Mouse (Mus musculus): Measurements from ENCODE around the gene Zfp652.

The Zfp652 gene

DNA sequence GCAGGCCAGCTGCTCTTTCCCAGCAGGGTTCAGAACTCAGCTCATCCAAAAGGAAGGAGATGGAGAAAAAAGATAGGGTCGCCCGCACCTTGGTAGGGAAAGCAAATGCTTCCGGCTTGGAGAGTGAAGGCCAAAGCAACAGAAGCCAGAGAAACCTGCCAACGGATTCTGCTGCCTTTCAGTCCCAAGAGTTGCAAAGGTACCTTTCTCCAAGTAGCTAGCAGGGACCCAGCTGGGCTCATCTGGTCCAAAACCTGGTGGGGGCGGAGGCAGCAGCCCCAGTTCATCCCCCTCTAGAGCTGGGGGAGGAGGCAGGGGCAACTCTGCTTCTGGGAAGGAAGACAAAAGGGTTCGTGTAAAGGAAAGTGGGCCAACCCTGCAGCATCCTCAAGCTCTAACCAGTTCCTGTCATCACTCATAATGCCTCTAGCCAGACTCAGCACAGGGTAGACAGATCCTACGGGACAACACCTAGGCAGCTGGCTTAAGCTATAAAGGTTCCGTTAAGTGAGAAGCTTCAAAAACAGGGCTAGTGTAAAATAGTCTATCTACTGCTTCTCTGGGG lies 120.6 kb downstream of the Zfp652 start:
- no peak for DNase-seq

- DNase-seq, result no peak
Measured at GRCm38 (mm10) chr11:95833631-95834142, 121.2 kb downstream of the Zfp652 start.

GRCm38 (mm10) chr11:95834143-95834667 lies 121.7 kb downstream of the Zfp652 start:
- DNase-seq, result peak; percentile 93

GRCm38 (mm10) chr11:95834742-95835710 lies 122.6 kb downstream of the Zfp652 start:
- peak; percentile 78 for DNase-seq

GRCm38 (mm10) chr11:95835832-95836231 lies 123.4 kb downstream of the Zfp652 start:
- DNase-seq, result no peak

DNA sequence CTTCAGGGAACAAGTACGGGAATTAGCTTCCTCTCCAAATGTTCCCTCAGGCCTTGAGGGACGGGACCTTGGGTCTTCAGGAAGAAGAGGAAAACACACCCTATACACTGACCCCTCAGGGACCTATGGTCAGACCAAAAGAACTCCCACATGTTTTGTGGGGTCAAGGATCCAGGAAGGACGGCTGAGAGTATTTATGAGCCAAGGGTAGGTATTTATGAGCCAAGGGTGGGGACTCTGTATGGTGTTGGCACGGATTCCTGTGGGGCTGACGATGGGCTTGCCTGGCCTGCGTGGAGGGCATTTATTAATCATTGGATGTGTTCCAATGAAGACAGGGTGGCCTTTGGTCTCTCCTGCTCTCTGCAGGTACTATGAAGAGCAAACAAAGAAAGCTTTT lies 124.0 kb downstream of the Zfp652 start:
- no peak for DNase-seq

GRCm38 (mm10) chr11:95837059-95837458 lies 124.6 kb downstream of the Zfp652 start, which contains the start of gene Gngt2:
Gene Gngt2 (plus strand): TSS chr11:95837216.
- DNase-seq, result no peak

- DNase-seq, result peak; percentile 83
Measured at GRCm38 (mm10) chr11:95838598-95838997, 126.1 kb downstream of the Zfp652 start.

DNA sequence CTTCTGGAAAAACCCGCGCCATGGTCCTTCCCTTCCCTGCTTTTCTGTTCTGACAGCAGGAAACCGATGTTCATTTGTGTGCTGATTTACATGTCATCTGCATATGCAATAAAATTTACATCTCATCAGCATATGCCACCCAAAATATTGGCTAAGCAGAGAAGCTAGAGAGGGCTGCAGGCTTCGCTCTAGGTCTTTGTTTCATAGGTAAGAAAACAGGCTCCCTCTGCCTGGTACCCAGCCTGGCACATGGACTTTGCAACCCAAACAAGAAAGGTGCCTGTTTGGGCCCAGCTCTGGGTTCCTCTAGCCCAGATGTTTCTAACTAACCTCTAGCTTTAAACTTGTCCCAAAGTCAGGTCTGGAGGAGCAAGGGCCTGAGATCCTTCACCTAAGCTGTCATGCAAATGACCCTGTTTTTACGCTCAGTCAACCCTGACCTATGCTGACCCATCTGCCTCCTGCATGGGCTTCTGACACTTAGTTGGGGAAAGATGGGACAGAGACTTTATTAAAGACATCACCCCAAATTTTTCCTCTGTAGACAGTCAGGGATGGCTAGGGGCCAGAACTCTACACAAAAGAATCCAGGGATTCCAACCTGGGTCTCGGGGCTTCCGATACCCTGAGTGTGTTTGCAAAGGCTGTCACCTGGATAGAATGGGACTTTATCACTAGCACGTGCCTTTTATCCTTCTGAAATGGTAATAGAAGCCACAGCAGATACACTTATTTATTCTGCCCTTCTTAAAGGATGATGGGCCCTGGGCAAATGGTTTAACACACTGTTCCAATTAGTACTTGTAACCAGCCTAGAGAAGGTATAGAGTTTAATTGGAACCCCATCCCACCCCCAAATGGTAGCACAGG lies 126.8 kb downstream of the Zfp652 start:
- no peak for DNase-seq

DNA sequence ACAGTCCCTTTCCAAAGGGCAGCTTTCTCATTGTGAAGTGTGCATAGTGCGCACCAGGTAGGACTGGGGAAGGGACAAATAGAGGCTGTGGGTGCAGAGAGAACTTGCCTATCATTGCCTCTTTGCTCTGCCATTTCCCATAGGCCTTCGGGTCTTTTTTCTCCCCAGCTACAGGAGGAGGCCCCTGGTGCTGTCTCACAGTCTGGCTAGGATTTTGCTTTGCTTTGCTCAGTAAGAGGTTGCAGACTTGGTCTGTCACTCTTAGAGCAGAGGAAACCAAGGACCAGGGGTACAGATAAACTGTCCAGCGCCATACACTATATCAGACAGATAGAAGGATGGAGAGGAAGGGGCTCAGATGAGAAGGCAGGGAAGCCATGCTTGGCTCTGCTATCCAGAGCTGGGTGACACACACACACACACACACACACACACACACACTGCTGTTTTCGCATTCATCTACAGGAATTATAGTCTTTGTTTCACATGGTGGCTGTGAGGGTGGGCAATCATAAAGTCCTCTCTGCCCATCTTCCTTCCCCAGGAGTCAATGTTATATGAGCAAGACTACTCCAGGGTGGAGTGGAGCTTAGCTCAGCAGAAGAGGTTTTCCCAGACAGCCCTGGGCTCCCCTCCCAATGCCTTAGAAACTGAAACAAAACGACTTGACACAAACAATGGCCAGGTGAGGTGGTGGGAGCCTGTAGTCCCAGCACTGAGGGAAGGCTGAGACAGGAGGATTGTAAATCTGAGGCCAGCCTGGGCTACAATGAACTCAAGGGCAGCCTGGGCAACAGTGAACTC lies 128.4 kb downstream of the Zfp652 start:
- no peak for DNase-seq

GRCm38 (mm10) chr11:95841498-95841830 lies 129.0 kb downstream of the Zfp652 start:
- no peak for DNase-seq

GRCm38 (mm10) chr11:95842074-95842681 lies 129.7 kb downstream of the Zfp652 start, which contains the start of gene Abi3:
Gene Abi3 (minus strand): TSS chr11:95842476.
- DNase-seq, result peak; percentile 71

DNA sequence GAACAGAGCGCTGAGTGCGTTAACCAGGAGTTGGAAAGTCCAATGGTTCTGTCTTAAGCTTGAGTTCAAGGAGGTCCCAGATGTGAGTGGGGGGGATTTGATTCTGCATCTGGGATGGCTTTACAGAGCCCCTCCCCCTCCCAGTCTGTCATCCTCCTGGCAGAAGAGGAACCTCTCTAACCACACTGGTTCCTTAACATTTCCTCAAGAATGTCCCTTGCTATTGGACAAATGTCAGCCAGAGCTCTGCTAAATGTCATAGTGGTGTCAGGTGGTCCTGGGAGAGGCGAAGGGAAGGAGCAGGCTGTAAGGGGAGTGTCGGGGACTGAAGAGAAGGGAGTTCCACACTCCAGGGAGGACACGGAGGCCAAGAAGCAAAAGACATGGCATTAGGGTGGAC lies 130.5 kb downstream of the Zfp652 start:
- DNase-seq, result no peak

DNA sequence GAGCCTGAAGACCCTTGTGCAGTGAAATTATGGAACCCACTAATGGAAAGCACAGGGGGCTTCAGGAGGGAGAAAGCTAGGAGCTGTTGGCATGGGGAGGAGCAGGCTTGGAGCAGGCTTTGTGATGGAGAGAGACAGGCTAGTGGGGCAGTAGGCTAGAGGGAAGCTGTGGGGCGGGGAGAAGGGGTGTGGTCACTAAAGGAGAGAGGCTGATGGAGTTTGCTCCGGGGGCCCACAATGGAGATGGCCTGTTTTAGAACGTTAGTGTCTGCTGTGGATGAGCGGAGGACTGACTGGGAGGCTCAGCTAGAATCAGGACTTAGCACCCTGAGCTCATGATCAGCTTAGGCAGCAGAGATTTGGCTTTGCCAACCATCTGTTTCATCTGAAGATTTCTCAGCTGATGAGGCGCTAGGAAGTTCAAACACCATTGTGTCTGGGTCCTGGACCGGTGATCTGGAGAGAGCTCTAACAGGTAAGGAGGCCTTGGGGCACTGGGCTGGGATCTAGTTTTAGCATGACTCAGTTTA lies 131.0 kb downstream of the Zfp652 start:
- no peak for DNase-seq

GRCm38 (mm10) chr11:95844935-95845334 lies 132.5 kb downstream of the Zfp652 start:
- DNase-seq, result no peak

DNA sequence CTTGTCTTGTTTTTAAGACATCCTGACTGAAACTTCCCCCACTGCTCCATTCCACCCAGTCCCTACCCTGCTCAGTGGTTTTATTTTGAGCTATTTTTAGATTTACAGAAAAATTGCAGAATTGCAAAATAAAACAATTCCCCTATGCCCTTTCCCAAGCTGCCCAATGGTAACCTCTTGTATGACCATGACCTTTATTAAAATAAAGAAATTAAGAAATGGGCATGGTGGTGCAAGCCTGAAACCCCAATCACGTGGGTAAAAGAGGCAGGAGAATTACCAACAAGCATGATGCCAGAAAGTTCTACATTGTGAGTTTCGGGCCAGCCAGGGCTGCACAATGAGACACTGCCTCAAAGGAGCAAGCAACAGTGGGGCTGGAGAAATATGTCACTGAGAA lies 138.4 kb downstream of the Zfp652 start:
- no peak for DNase-seq

GRCm38 (mm10) chr11:95853684-95854083 lies 141.2 kb downstream of the Zfp652 start:
- DNase-seq, result peak; percentile 39

- DNase-seq, result no peak
Measured at GRCm38 (mm10) chr11:95857306-95857705, 144.8 kb downstream of the Zfp652 start.

- DNase-seq, result peak; percentile 56
Measured at GRCm38 (mm10) chr11:95857716-95858527, 145.4 kb downstream of the Zfp652 start.

All from layer of hippocampus, adult 9-11 months (tissue).